ENCODE assay signal across 20 mouse cellular contexts in the genomic region with DNA sequence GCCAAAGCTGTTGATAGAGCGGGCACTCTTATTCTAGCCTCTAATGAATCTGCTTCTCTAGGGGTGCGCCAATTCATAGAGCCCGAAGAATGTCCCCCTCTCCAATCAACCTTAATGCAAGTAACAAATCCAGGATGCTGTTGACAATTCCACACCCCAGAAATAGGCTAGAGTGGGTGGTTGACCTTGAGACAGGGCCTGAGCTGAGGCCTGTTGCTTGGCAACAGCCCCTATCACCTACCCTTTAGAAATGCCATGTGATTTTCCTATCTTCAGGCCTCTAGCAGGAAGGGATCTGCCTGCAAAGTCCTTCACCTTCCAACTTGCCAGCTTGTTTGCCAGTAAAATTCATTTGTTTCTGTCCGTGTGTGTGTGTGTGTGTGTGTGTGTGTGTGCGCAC.
DNase-seq lines count a peak whose midpoint lies in the region; ATAC-seq and TF ChIP-seq lines count a peak whose summit lies in the region.
"Had no signal": no experiment of that assay in that cellular context is flagged by ENCODE, and none has a peak within 500 bp of the region (broad histone marks: within the 10 kb centered on the region; RNA-seq: fewer than 3 reads in every experiment).

No protein-coding gene starts in this region.

- intact Hi-C loops in heart, adult 2 months (cut with DNase I): loop anchor here (5.0 kb wide), 2 partner anchors 144 to 369 kb away; no protein-coding TSS in a partner anchor

- no peaks in the 10 kb centered on the region for H3K79me2 ChIP-seq in heart, adult 2 months (replicated peaks; ENCODE audit: control insufficient read depth, insufficient read depth, low read length)

- no peak overlapping the region for H3K9ac ChIP-seq in heart, adult 2 months (ENCODE audit: low read depth, low read length)
- no peak overlapping the region for H3K9ac ChIP-seq in heart, embryonic 16.5 days (ENCODE audit: low read length)
- no peak overlapping the region for H3K9ac ChIP-seq in forebrain, embryonic 13.5 days
- H3K9ac ChIP-seq: hindbrain, embryonic 14.5 days; liver, embryonic 13.5 days; lung, embryonic 14.5 days; midbrain, embryonic 13.5 days had no signal

- peak; percentile 18 for DNase-seq in heart, adult 8-10 months (ENCODE audit: low spot score)
- no peak for DNase-seq in heart, adult 2 months
- peak; percentile 21 for DNase-seq in ovary, postnatal 36 days (ENCODE audit: low spot score)
- no peak for DNase-seq in ovary, postnatal 10 days (ENCODE audit: low spot score)
- no peak for DNase-seq in layer of hippocampus, adult 8-10 months (ENCODE audit: low spot score in 2 of 2)
- DNase-seq: adrenal gland, postnatal 10 days; cerebellum, adult 8-10 months; kidney, adult 18-20 months; kidney, postnatal 4 days; layer of hippocampus, adult 9-11 months; liver, embryonic 13.5 days; lung, embryonic 14.5 days; right cerebral cortex, postnatal 14 days had no signal

- no peak overlapping the region for H3K4me3 ChIP-seq in heart, adult 2 months
- no peak overlapping the region for H3K4me3 ChIP-seq in heart, embryonic 16.5 days (ENCODE audit: low read length)
- H3K4me3 ChIP-seq in forebrain, embryonic 13.5 days: no peak overlapping the region
- H3K4me3 ChIP-seq: left cerebral cortex, adult 2 months; liver, embryonic 13.5 days; midbrain, embryonic 13.5 days had no signal

- no peaks in the 10 kb centered on the region for H3K9me3 ChIP-seq in heart, embryonic 16.5 days (replicated peaks; ENCODE audit: control insufficient read depth, low read length)
- no peaks in the 10 kb centered on the region for H3K9me3 ChIP-seq in forebrain, embryonic 13.5 days (replicated peaks)
- H3K9me3 ChIP-seq: liver, embryonic 13.5 days; midbrain, embryonic 13.5 days had no signal

- TF ChIP-seq CTCF in heart, adult 2 months (IDR thresholded peaks at IDR 0.05): no peak

- peak overlapping the region; percentile 13; the same call in 1 of the 2 replicates for H3K4me2 ChIP-seq in heart, embryonic 16.5 days (ENCODE audit: low read depth, low read length)
- H3K4me2 ChIP-seq in forebrain, embryonic 13.5 days: no peak overlapping the region
- H3K4me2 ChIP-seq: hindbrain, embryonic 14.5 days; liver, embryonic 13.5 days; lung, embryonic 14.5 days; midbrain, embryonic 13.5 days had no signal

- no peaks in the 10 kb centered on the region for H3K4me1 ChIP-seq in heart, adult 2 months (ENCODE audit: control insufficient read depth, insufficient read depth, low read length)
- H3K4me1 ChIP-seq in heart, embryonic 16.5 days (ENCODE audit: control insufficient read depth, insufficient read depth, low read length): peaks cover 9% of the 10 kb centered on the region
- peaks cover 12% of the 10 kb centered on the region for H3K4me1 ChIP-seq in forebrain, embryonic 13.5 days
- H3K4me1 ChIP-seq: liver, embryonic 13.5 days; midbrain, embryonic 13.5 days had no signal

- ATAC-seq in heart, embryonic 16.5 days (replicated peaks; ENCODE audit: extremely low read depth, insufficient read depth, low FRiP score): peak; percentile 94
- ATAC-seq in forebrain, embryonic 13.5 days: no peak
- ATAC-seq: forebrain, embryonic 14.5 days; inflammation-experienced regulatory T-cells, adult 6 months; midbrain, embryonic 13.5 days had no signal

- TF ChIP-seq POLR2A in heart, adult 2 months (IDR thresholded peaks at IDR 0.05; ENCODE audit: insufficient read depth, low read depth, low read length): no peak

- H3K27ac ChIP-seq in heart, adult 2 months: no peak overlapping the region
- peak overlapping the region; percentile 58 for H3K27ac ChIP-seq in heart, embryonic 16.5 days (ENCODE audit: low read length)
- no peak overlapping the region for H3K27ac ChIP-seq in forebrain, embryonic 13.5 days
- H3K27ac ChIP-seq: hindbrain, embryonic 14.5 days; left cerebral cortex, adult 2 months; liver, embryonic 13.5 days; midbrain, embryonic 13.5 days had no signal

- WGBS in heart, adult 2 months: 72% methylated on average over 5 of the region's 5 CpGs
- 71% methylated on average over 5 of the region's 5 CpGs for WGBS in heart, embryonic 16.5 days
- WGBS in forebrain, embryonic 13.5 days: 93% methylated on average over 5 of the region's 5 CpGs

- H3K27me3 ChIP-seq in heart, adult 2 months (ENCODE audit: control insufficient read depth, insufficient read depth, low read length): no peaks in the 10 kb centered on the region
- H3K27me3 ChIP-seq in heart, embryonic 16.5 days (ENCODE audit: control insufficient read depth, insufficient read depth, low read length): no peaks in the 10 kb centered on the region
- no peaks in the 10 kb centered on the region for H3K27me3 ChIP-seq in forebrain, embryonic 13.5 days
- H3K27me3 ChIP-seq: liver, embryonic 13.5 days; midbrain, embryonic 13.5 days had no signal

- no peaks in the 10 kb centered on the region for H3K36me3 ChIP-seq in heart, adult 2 months (ENCODE audit: control insufficient read depth, insufficient read depth, low read length)
- H3K36me3 ChIP-seq in heart, embryonic 16.5 days (ENCODE audit: control insufficient read depth, insufficient read depth): no peaks in the 10 kb centered on the region
- no peaks in the 10 kb centered on the region for H3K36me3 ChIP-seq in forebrain, embryonic 13.5 days (ENCODE audit: poor library complexity, severe bottlenecking)
- H3K36me3 ChIP-seq: liver, embryonic 13.5 days; midbrain, embryonic 13.5 days had no signal

- no peak for TF ChIP-seq EP300 in heart, adult 2 months (IDR thresholded peaks at IDR 0.05; ENCODE audit: insufficient read depth, low read depth, low read length)

Comparison
In these comparisons a context has a peak if more than half of its experiments do, and no peak if none do; other contexts are left out.
1. DNase-seq: peak in heart, adult 8-10 months (single experiment) and ovary, postnatal 36 days (single experiment); none in heart, adult 2 months (0 of 2), ovary, postnatal 10 days (single experiment) and layer of hippocampus, adult 8-10 months (0 of 2).